Mouse (Mus musculus): ENCODE data around the gene Zfp599.
A peak's percentile ranks its signal among the peaks of the same experiment; 100 is the strongest.
"Not testable (repeated sequence)": the region's sequence is repeated elsewhere in the genome, so short reads cannot be mapped to it uniquely, and the experiment has no call there.

Gene Zfp599

GRCm38 (mm10) chr9:22259184-22260091, at the start of gene Zfp599:
Gene Zfp599, minus strand, starts transcription at chr9:22259895.
- DNase-seq, result peak; percentile 73

DNA sequence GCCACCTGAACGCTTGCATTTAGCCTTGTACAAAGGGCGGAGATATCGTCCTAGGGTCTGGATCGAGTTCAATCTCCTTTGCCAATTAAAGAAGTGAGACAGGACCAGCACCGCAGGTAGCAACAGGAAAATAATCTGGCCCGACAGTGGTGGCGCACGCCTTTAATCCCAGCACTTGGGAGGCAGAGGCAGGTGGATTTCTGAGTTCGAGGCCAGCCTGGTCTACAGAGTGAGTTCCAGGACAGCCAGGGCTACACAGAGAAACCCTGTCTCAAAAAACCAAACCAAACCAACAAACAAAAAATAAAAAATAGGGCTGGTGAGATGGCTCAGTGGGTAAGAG, 48.2 kb upstream of the Zfp599 start:
- not testable (repeated sequence) for DNase-seq

DNA sequence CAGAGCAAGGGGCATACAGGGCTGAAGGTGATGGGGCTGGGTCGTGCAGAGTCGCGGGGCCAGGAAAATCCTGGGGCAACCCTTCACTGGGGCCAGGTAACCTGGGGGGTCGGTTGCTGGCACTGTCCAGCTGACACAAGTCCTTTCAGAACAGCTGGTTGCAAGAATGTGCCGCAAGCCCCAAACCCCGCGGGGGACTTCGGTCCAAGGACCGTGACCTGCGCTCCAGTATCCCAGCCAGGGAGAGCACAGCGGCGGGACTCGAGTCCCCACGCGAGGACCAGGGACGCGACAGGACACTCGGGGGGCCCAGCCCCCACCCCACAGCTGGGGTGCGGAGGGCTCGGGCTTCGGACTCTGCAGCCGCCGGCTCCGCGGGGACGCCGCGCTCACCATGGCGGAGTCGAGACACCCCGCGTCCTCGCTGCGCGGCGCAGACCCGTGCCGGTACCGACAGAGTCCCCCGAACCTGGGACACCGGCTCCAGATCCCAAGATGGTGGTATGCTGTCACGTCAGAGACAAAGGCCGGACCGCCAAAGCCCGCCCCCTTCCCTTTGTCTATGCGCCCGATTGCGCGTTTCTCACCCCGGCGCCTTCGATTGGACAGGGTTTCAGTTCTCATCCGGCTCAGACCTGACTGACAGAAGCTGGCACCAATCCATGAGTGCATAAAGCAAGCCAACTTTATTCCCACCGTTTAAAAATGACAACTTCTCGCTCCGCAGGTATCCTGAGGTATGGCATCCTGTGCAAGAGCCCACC, 47.6 kb upstream of the Zfp599 start, which contains the start of gene Zfp810:
Gene Zfp810, minus strand, starts transcription at position 493 of the 764 bp plus-strand sequence.
- peak; percentile 89 for DNase-seq

- DNase-seq, result no peak
Observed at GRCm38 (mm10) chr9:22306726-22307125, 47.0 kb upstream of the Zfp599 start.

GRCm38 (mm10) chr9:22302199-22302598, 42.5 kb upstream of the Zfp599 start:
- DNase-seq, result no peak

DNA sequence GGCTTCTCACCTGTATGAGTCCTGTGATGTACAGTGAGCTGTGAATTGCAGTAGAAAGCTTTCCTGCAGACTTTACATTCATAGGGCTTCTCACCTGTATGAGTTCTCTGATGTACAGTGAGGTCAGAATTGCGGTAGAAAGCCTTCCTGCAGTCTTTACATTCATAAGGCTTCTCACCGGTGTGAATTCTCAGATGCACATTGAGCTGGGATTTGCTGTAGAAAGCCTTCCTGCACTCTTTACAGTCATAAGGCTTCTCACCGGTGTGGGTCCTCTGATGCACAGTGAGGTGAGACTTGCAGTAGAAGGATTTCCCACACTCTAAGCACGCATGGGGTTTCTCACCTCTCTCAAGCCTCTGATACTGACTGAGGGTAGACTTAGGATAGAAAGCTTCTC, 19.0 kb upstream of the Zfp599 start:
- DNase-seq, result no peak

GRCm38 (mm10) chr9:22268886-22269285, 9.2 kb upstream of the Zfp599 start:
- no peak for DNase-seq

DNA sequence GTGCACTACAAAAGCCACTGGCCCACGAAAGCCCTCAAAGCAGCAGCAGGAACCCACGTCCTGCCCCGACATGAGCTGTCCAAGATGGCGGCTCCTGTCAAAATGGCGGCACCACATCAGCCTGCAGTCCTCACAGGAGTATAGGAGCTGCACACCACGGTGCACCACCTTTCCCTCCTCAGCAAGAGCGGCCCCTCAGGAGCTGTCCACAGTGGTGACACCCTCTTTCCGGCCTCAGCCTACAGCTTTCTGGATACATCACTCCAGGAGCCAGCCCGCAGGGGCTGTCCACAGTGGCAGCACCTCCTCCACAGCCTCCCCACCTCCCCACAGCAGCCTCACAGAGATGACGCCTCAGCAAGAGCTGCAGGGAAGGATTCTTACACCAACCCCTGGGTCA, 2.9 kb upstream of the Zfp599 start:
- no peak for DNase-seq

- no peak for DNase-seq
Observed at GRCm38 (mm10) chr9:22261594-22261993, 1.9 kb upstream of the Zfp599 start.

- DNase-seq, result no peak
Observed at GRCm38 (mm10) chr9:22260092-22260422, 362 bp upstream of the Zfp599 start.

DNA sequence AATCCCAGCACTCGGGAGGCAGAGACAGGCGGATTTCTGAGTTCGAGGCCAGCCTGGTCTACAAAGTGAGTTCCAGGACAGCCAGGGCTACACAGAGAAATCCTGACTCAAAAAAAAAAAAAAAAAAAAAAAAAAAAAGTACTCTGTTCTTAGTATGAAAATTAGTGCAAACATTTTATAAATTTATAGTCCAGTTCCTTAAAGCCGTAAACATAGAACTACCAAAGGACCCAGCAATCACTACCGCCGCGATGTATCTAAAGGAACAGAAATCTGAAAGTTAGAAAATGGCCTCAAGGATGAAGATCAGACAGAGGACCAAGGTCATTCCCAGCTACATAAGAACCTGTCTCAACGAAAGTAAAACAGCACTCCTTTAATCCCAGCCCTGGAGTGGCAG, 911 bp downstream of the Zfp599 start:
- DNase-seq, result no peak

DNA sequence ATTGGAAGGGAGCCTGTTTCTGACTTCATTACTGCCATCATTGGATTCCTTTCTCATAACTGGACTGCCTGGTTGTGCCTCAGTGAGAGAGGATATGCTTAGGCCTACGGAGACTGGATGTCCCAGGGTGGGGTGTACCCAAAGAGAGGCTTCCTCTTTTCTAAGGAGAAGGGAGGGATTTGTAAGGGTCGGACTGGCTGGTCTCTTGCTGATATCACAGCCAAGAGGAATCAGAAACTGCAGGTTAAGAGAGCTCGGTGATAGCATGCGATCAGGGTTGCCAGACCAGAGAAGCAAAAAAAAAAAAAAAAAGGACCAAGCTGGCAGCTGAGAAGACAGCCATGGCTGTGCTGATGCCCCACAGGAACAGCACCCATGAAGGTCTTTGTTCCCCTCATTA, 3.1 kb downstream of the Zfp599 start:
- DNase-seq, result no peak

DNA sequence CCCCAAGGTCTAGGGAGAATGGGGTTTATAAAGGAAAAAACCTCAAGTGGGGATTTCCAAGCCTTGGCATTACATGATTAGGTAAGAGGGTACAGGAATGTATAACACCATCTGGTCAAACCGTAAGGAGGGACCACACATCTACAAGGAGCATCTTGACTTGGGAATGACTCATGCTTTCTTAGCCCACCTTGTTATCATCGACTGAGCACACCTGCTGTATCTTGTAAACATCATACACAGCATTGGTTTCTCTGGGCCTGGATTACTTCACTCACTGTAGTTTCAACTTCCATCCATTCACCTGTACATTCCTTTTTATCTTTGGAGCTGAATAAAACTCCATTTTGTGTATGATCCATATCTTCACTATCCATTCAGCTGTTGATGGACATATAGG, 15.5 kb downstream of the Zfp599 start:
- no peak for DNase-seq

DNA sequence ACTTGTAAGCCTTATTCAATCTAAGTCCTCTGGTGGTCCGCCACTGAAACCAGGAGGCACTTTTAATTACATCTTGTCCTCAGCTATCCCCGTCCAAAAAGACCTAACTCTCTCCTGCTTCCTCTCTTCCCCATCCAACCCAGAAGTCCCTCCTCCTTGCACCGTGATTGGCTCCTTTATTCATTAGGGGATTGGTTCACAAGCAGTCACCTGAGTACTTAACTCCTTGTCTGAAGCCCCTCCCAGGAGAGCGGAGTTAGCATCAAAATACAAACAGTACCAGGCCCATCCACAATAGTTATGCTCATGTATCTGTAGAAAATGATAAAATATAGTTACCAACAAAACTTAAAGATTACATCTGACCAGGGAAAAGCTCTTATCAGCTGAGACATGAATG, 19.7 kb downstream of the Zfp599 start:
- no peak for DNase-seq

GRCm38 (mm10) chr9:22230556-22230955, 29.1 kb downstream of the Zfp599 start:
- no peak for DNase-seq

DNA sequence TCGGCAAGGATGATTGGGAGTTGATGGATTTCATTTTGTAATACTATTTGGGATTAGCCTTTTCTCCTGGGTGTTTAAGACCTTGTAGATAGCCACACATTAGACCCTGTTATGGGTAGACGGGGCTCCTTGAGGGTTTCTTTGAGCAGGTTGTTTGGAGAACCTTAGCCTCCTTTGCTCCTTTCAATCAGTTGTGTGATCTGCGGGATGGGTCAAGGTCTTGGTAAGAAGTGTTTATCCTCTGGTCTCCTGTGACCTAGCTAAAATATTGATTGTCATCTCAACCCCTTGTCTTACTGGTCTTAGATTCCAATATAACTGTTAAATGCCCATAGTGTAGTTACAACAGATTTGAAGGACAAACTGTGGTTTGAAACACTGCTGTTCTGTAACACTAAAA, 29.6 kb downstream of the Zfp599 start:
- no peak for DNase-seq

DNA sequence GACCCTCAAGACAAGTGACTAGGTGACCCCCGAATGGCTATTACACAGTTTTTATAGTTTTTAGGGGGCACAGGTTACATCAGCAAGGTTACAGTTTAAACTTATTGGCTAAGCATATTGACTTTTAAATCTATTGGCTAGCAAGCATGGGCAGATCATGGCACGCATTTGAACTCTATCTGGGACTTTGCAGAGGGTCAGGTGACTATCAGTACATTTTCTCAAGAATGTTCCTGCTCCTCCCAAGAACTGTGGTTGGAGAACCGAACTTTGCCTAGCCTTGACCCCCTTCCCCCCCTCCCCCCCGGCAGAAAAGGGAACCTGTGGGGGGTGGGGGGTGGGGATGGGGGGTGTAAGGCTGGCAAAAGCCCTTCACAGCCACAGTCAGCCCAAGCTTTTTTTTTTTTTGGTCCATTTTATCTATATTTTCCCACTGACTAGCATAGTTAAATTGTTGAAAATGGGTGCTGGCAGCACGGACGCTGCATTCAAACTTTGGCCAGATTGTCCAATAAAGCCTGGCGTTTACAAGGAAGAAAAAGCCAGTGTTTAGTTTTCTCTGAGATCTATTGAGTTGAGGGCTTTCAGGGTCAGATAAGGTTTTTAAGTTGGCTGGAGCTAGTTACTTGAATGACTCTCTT, 30.2 kb downstream of the Zfp599 start:
- DNase-seq, result no peak

DNA sequence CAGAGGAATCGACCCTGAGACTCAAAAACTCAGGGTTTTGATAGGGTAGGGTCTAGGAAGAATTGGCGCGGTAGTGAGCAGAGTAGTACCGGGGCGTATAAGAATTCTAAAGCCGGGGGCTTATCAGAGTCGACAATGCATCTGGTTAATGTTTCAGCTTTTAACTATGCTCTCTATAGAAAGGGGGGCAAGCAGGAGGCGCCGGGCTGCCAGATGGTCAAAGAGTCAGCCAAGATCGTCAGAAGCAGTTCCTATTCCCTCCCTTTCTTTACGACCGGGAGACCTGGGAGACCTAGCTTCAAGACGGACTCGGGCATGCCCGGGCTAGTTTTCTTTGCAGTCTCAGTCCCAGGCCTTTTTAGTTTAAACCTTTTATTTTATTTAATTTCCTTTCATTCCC, 32.8 kb downstream of the Zfp599 start:
- peak; percentile 32 for DNase-seq

DNA sequence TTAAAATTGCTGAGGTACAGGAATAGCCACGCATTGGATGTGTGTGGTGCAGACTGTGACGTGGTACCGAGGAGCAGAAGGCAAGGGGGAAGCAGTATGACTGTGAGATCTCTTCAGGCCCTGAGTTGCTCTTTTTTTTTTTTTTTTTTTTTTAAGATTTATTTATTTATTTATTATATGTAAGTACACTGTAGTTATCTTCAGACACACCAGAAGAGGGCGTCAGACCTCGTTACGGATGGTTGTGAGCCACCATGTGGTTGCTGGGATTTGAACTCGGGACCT, 33.4 kb downstream of the Zfp599 start:
- DNase-seq, result not testable (repeated sequence)

GRCm38 (mm10) chr9:22225581-22226388, 33.9 kb downstream of the Zfp599 start, which contains the start of gene Zfp809:
Gene Zfp809, plus strand, starts transcription at chr9:22225714.
- peak; percentile 98 for DNase-seq

GRCm38 (mm10) chr9:22224536-22225503, 34.9 kb downstream of the Zfp599 start:
- peak; percentile 22 for DNase-seq

DNA sequence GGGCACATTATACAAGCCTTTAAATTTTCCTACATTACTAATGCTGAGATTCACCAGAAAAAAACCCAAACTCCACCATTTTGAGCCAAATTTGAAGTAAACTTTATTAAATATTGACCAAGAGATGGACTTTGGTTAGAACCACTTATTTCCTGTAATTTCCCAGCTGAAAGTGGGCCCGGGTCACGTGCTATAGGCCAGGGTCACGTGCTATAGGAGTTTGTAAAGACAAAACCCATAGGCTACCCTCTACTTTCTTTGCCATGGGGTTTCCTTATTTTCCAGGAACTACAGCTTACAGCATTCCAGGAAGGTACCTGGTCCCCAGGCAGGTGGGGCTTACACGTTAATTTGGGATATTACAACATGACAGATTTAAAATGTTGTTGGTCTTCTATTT, 35.6 kb downstream of the Zfp599 start:
- DNase-seq, result no peak

Measured in cerebellum, adult 11 months (tissue).